Mouse (Mus musculus) regulatory T cell (primary cell): ENCODE results near the gene Bcl11b.

Experiments used
- in situ Hi-C: fragments of 300-600 bp; cut with MboI, MseI; formaldehyde crosslinking; loops from one replicate; pipeline ENCODE4 v1.15.1; 2025; ENCODE audit warnings: high pct_unique_total_duplicates

The Bcl11b gene

DNA sequence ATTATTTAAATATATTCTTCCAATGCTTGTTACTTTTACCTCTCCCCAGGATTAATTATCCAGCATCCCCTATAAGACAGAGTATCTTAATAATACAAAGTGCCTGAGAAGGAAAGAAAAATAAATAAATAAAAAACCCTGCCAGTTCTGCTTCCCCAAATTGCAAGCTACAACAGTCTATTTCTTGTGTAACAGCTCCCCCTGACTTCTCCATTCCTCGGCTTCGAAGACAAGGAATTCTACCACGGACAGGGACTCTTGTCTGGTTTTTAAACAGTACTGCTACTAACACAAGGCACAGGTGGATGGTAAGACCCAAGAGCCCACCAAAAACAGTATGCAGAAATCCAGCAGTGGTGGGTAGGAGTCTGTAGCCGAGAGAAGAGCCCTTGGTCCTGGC lies 64.2 kb downstream of the Bcl11b start:
- in situ Hi-C loops, result loop anchor here (25.0 kb wide), 1 partner anchor 698 kb away; no protein-coding TSS in a partner anchor

DNA sequence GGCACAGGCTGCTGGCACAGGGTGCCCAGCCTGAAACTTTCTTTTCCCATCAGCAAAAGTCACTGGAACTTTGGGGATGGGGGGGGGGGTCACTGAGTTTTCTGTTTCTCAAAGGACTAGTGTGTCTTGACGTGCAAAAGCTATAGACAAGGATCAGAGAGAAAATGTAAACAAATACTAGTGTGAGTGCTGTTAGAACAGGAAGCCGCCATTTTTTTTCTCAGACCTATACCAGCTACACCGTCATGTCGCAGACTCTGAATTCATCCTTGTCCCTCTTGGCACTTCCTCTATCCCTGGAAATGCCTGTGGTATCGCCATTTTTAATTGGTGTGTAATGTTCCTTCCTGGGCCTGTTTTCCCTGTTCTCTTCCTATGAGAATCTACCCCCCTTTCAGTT lies 66.4 kb downstream of the Bcl11b start:
- in situ Hi-C loops, result loop anchor here (25.0 kb wide), 1 partner anchor 700 kb away; no protein-coding TSS in a partner anchor

DNA sequence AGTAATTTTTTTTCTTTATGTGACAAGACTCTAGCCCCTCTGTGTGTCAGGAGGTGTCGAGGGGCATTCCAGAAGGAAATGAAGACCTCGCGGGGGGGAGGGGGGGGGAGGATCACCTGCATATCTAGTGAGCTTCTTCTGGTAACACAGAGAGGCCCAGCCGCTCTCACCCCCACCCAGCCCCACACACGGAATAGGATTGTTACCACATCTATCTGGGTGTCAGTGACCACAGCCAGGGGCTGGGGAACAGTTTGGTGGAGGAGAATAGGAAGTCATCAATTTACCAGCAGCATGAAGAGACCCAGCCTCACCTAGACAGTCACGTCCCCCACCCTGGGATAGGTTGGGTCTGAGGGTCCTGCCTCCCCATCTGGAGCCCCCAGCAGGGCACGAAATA lies 67.0 kb downstream of the Bcl11b start:
- in situ Hi-C loops, result loop anchor here (25.0 kb wide), 1 partner anchor 701 kb away; no protein-coding TSS in a partner anchor

DNA sequence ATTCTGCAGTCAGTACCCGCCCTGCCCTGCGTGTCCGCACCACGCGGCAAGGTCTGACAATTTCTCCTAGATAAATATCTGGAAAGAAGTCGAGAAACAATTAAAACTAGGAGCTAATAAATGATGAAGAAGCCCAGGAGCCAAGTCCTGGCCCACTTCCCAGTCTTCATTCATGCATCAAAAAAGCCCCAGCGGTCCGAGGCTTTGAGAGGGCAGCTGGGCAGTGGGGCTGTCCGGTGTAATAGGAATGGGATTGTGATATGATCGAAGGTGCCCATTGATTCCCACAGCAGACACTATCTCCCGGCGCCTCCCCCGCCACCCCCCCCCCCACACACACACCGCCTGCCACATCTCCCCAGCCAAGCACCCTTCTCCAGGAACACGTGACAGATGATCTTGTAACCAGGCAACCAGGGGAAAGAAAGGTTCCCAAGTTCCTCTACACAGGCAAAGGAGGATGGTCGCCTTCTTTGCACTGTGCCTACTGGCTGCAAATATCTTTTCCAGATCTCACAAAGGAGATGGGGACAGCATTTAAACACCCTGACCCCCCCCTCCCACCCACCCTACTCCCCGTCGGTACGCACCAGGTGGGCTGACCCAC lies 68.5 kb downstream of the Bcl11b start:
- in situ Hi-C loops, result loop anchor here (25.0 kb wide), 1 partner anchor 702 kb away; no protein-coding TSS in a partner anchor

DNA sequence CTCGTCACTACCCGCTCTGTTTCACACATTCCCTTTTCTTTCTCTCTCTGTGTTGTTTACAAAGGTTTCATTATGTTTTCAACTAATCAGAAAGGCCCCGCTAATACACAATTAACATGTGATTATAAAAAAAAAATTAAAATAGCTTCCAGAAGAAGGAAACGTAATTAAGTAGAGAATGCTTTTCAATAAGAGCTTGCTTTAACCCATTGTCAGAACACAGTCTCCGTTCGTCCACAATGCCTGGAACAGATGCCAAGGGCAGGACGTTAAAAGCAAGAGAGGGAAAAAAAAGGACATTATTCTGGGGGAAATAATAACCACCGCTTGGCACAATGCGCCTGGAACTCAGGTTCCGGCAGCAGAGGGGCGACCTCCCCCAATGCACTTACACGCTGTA lies 71.3 kb downstream of the Bcl11b start:
- in situ Hi-C loops, result loop anchor here (25.0 kb wide), 1 partner anchor 705 kb away; no protein-coding TSS in a partner anchor

DNA sequence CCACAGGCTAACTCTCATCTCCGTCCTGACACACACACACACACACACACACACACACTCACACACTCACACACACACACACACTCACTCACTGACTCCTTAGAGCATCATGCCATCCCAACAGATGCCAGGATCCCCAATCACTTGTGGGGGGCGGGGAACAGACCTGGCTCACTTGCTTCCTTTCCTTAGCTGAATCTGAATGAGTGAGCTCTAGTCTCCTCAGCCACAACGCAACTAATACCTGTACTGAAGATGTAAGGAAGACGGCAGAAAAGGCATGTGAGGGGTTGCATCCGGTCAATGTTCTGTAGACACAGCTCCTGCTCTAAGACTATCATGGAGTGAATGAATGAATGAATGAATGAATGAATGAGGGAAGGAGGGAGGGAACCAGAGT lies 71.9 kb downstream of the Bcl11b start:
- in situ Hi-C loops, result loop anchor here (25.0 kb wide), 1 partner anchor 706 kb away; no protein-coding TSS in a partner anchor

DNA sequence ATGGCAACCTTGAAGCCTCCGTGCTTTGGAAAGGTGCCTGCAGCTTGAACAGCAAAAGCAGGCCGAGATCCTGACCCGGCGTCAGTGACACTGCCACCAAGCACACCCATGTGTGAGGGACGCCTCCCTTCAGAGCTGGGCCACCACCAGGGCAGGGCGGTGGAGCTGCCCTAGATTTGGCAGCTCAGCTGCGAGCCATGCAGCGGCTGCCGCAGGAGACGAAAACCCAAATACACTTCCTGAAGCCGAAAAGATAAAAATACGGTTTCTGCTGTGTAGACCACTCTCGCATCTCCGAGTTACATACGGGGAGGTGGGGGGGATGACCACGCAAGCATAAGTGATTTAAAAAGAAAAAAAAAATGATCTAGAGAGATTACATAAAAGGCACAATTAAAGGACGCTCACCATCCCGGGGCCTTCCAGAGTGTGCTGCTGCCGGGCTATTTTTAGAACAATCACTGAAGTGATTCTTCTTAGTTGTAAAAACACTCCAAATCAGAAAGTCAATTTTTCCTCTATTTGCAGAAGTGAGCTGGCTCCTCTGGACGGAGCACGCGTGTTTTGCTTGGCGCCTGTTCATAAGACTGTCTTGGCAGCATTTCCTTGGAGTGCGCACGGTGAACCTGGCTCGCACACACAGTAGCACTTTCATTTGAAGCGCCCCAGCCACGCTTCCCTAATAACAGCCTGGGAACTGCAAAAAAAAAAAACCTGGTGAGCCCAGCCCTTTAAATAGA lies 72.6 kb downstream of the Bcl11b start:
- in situ Hi-C loops, result loop anchor here (25.0 kb wide), 1 partner anchor 707 kb away; no protein-coding TSS in a partner anchor

DNA sequence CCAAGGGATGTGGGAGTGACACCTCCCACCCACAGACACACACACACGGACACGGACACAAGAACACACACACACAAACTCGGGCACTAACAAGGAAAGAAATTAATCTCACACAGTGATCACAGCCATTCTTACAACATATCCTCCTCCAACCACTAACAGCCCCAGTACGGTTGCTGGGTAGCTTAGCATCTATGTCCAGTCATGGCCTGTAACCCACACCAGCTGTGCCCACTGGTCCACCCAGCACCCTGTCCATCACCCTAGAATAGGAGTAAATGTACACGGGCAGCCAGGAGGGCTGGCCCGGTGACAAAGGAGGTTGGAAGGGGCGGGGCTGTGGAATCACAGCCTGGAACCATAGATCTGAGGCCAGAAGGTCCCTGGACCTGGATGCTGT lies 74.5 kb downstream of the Bcl11b start:
- in situ Hi-C loops, result loop anchor here (5.0 to 25.0 kb wide), 3 partner anchors 63 to 782 kb away; no protein-coding TSS in a partner anchor

DNA sequence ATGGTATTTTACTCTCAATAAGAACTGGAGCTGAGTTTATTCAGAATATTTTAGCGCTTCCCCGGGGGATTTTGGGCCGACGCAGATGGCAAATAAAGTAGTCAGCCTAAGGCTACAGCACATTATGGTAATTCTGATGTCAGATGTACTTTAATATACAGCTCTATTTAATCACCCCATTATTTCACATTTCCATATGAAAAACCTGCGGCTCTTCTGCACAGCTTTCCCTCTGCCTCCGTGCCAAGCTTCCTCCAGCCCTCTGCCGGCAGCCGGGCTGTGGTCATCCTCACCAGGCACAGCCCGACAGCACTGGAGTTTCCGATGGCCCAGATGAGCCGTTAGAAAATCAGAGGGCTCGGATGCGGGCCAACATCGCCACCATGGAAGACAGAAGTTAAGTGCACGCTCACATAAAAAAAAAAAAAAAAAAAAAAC lies 74.9 kb downstream of the Bcl11b start:
- in situ Hi-C loops, result loop anchor here (5.0 to 25.0 kb wide), 3 partner anchors 64 to 781 kb away; no protein-coding TSS in a partner anchor

DNA sequence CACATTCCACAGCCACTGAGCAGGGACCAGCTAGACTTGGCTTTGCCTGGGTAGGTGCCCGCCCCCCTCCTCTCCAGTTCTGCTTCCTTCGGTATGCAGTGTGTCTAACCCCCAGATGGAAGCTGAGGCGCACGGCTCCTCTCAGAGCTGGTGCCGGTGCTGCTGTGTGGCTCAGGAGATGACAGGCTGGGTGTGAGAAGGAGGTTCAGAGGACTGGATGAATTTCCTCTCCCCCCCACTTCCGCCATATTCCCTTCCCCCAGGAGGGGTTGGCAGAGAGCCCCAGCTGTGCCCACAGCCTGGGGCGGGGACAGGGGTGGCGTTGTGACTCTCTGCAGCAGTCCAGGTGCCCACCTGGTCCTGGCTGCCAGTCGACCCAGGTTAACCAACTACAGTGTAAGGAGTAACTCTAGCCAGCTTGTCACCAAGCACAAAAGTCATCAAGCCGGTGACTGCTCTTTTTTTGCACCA lies 75.4 kb downstream of the Bcl11b start:
- in situ Hi-C loops, result loop anchor here (5.0 to 25.0 kb wide), 3 partner anchors 64 to 781 kb away; no protein-coding TSS in a partner anchor

DNA sequence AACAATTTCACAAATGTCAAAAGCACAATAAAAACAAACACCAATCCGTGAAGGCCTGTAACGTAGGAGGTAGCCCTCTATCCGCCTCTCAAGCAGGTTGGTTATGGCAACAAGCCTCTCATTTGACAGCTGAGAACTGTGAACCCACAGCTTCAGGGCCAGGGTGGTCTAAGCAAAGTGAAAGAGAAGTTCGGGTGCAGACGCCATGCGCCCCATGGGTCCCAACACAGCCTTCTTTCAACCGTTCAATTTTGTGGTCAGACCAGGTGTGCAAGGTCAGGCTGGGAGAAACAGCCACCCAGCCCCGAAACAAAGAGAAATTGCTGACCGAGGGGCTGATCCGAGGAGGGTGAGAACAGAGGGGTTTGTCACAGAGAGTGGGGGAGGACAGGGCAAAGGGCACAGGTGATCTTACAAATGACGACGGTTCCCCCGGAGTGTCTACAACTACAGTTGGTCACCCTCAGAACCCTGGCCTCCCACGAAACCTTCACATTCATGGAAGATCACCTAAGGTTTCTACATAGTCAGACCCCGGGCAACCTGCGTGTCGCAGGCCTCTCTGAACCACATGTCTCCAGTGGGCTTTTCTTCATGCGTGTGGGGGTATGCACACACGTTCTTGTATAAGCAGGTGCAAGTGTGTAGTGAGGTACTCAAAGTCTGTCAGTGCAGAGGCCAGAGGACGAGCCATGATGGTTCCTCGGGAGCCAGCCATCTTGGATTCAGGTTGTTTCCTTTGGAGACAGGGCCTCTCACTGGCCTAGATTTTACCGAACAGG lies 77.1 kb downstream of the Bcl11b start:
- in situ Hi-C loops, result loop anchor here (5.0 to 25.0 kb wide), 3 partner anchors 66 to 779 kb away; no protein-coding TSS in a partner anchor

DNA sequence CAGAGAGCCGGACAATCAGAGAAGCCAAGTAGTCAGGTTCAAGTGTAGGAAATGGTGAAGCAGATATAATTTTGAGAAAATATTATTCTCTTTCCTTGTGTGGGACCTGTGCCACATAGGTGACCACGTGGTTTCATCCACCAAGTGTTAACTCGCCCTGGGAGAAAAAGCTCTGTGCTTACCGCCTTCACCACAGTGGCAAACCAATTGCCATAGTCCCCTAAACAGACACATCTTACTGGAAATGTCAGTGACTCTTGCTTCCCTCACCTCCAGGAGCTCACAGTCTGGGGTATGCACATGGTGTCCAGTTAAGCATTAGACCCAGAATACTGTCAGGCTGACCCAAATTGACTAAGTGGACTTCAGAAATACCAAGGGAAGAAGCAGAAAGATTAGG lies 78.7 kb downstream of the Bcl11b start:
- in situ Hi-C loops, result loop anchor here (5.0 to 25.0 kb wide), 5 partner anchors 68 to 797 kb away; no protein-coding TSS in a partner anchor

DNA sequence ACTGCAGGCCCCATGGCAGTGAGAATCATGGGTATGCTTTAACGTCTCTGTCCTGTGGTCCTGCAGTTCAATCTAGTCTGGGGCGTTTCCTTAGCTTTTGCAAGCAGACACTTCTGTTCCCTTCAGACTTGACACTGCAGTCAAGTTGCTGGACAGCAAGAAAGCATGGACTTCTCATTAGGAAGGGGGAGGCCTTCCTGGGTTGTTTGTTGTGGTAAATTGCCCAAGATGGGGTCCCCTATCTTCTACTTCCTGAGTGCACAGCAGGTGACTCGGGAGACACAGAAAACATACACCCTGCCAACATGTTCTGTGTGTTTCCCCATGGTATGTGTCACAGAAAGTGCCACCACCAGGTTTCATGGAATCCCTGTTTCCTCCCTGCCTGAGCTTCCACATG lies 79.4 kb downstream of the Bcl11b start:
- in situ Hi-C loops, result loop anchor here (5.0 kb wide), 2 partner anchors 282 to 797 kb away; no protein-coding TSS in a partner anchor

DNA sequence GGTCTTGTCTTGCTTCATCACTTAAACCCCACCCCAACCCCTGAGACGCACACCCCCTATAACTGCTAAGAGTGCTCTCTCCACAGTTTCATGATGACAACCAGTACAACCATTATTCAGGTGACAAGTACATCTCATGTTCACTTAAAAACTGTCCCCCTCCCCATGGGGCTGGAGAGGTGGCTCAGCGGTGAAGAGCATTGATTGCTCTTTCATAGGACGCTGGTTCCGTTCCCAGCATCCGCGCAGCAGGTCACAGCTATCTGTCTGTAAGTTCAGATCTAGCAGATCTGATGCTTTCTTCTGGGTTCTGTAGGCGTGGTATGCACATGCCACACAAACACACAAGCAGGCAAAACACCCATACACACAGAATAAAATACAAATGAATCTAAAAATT lies 81.2 kb downstream of the Bcl11b start:
- in situ Hi-C loops, result loop anchor here (5.0 kb wide), 2 partner anchors 280 to 795 kb away; no protein-coding TSS in a partner anchor

DNA sequence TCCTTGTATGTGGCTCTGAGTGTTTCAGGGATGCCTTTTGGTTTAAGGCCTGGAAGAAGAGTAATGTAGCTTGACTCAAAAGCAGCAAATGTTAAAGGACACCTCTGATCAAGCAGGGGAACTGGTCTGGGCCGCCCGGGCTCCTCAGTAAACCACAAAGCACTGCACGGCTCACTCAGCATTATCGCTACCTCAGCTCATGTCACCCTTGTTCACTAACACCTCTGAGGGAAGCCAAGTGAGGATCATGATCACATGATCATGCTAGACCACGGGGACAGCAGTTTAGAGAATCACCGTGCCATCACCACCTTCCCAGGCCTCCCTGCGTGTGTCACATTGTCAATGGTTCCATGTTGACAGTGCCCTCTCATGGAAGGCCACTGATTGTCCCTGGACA lies 81.8 kb downstream of the Bcl11b start:
- in situ Hi-C loops, result loop anchor here (5.0 kb wide), 2 partner anchors 279 to 794 kb away; no protein-coding TSS in a partner anchor

DNA sequence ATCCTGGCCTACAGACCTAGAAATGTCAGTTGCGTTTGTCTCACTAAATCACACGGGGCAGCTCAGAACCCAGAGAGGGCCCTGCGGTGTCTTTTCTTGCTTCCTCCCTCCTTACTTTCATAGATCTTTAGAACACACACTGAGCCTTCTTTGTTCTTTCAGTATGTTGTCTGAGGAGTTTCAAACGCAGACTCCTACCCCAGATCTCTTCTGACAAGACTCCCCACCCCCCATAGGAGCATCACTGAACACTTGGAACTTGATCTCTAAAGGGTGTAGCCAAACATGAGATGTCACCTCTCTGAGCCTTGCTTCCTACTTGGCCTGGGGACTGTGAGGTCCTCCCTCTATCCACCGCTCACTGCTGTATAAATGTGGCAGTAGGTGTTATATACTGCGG lies 82.2 kb downstream of the Bcl11b start:
- in situ Hi-C loops, result loop anchor here (5.0 kb wide), 2 partner anchors 279 to 794 kb away; no protein-coding TSS in a partner anchor

DNA sequence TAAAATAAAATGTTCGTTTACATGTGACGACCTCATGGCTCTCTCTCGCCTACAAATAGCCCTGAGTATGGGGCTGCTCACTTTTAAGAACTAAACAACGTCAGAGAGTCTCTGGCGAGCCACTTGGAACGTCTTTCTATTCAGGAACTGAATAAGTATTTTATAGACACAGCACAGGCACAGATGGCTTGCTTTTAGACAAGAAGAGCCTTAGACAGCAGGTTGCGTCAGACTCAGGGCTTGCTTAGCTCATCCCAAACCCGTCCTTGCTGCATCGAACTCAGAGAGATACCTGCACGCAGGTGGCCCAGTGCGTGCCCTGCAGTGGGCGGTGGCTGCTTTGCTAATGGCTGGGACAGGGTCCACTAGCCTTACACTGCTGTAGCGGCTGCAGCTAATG lies 82.7 kb downstream of the Bcl11b start:
- in situ Hi-C loops, result loop anchor here (5.0 kb wide), 2 partner anchors 278 to 793 kb away; no protein-coding TSS in a partner anchor

DNA sequence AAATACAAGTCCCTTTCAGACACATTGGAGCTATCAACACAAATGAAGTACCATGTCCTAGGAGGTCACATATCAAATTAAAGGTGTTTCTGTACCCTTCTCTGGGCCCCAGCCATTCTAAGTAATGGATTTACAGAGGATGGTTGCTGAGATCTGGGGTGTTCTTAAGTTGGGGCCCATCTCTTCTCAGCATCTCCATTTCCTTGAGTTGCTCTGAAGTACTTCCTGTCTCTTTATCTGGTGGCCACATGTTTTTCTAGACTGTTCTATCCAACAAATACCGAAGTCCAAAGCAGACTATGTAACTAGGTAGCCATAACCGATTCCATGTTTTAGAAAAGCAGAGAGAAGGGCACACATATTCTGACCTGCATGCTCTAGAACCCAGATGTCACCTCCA lies 83.3 kb downstream of the Bcl11b start:
- in situ Hi-C loops, result loop anchor here (5.0 kb wide), 2 partner anchors 278 to 793 kb away; no protein-coding TSS in a partner anchor

DNA sequence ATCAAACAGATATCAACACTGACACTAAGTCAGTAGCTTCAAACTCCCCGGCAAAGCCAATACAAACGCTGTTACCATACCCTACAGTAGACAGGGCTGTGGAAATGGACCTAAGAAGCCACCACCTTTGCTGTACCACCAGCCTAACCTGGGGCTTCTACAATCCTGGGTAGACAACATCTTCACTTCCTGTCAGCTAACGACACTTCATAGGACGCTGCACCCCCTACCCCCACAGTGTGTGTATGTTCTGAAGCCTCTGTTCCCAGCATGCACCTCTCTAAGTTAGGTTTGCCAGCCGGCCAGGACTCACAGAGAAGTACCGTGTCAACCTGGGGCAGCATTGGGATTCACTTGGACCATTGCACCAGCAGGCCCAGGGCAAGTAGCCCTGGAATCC lies 84.6 kb downstream of the Bcl11b start:
- in situ Hi-C loops, result no loop called here

DNA sequence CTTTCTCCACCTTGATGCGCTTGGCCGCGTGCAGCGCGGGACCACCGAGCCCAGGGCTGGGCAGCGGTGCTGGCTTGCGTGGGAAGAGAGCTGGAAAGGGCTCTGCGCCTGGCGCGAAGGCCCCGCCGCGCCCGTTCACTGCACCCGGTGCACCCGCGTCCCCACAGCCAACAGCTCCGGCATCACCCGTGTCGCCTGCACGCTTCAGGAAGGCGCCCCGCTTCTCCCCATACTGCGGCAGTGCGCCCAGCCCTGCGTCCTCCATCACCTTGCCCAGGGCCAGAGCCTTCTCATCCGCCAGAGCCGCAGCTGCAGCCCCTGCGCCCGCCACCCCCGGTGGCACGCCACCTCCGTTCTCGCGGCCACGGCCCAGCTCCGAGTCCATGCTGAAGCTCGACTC lies 87.4 kb downstream of the Bcl11b start:
- in situ Hi-C loops, result no loop called here

DNA sequence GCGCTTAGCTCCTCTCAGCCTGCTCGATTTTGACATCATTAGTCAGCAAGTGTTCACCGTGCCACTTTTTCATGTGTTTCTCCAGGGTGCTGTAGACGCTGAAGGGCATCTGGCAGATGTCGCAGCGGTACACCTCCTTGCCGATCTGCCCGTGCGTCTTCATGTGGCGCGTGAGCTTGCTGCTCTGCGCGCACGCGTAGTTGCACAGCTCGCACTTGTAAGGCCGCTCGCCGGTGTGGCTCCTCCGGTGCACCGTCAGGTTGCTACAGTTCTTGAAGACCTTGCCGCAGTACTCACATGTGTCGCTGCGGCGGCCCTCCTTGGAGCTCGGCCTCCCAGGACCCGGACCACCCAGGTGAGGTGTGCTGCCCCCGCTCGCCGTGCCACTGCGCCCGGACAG lies 88.0 kb downstream of the Bcl11b start:
- in situ Hi-C loops, result no loop called here
